ENCODE assay signal across 22 mouse cellular contexts in the genomic region with DNA sequence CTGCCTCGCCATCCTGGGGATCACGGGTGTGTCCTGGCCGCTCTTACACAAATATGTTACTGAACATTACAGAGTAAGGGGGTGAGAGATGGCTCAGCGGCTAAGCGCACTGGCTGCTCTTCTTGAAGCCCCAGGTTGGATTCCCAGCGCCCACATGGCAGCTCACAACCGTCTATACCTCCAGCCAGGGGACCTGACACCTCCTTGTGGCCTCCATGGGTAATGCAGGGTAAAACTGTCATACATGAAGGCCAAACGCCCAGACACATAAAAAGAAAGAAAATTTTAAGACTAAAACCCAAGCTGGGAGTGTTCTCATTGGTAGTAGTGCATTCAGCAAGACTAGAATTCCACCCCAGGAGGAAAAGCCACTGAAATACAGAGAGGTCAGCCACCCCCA. TPM values are rescaled to one million over a fixed set of nuclear protein-coding genes. Genes with fewer than 3 reads are reported as not detected.
DNase-seq lines count a peak whose midpoint lies in the region; ATAC-seq and TF ChIP-seq lines count a peak whose summit lies in the region.
"Had no signal": no experiment of that assay in that cellular context is flagged by ENCODE, and none has a peak within 500 bp of the region (broad histone marks: within the 10 kb centered on the region; RNA-seq: fewer than 3 reads in every experiment).

No protein-coding gene starts in this region.

- no peak for ATAC-seq in intestine, postnatal 0 days
- ATAC-seq in intestine, embryonic 16.5 days: no peak
- ATAC-seq in midbrain, embryonic 15.5 days (replicated peaks): no peak
- ATAC-seq: forebrain, embryonic 13.5 days; midbrain, embryonic 16.5 days had no signal

- no peak for DNase-seq in midbrain, embryonic 10.5 days (ENCODE audit: low spot score)
- DNase-seq in brain, embryonic 14.5 days (ENCODE audit: low read depth): no peak
- no peak for DNase-seq in gastrocnemius, postnatal 4 days (ENCODE audit: low spot score in 2 of 2)
- DNase-seq in retina, postnatal 1 day: no peak
- DNase-seq: adrenal gland, postnatal 14 days; cerebellum, adult 8-10 months; gastrocnemius, postnatal 25 days; heart, postnatal 36 days; kidney, postnatal 14 days; liver; lung, adult 2 months had no signal

- H3K9me3 ChIP-seq in intestine, postnatal 0 days (ENCODE audit: control insufficient read depth): no peaks in the 10 kb centered on the region
- 0 out of 2 replicates have a peak, but pooled peaks cover 5% of the 10 kb centered on the region for H3K9me3 ChIP-seq in intestine, embryonic 16.5 days (ENCODE audit: control insufficient read depth, low read length)
- H3K9me3 ChIP-seq in midbrain, embryonic 10.5 days (replicated peaks): peaks cover 15% of the 10 kb centered on the region
- H3K9me3 ChIP-seq in midbrain, embryonic 15.5 days: no peaks in the 10 kb centered on the region
- H3K9me3 ChIP-seq: embryonic facial prominence, embryonic 15.5 days; forebrain, embryonic 13.5 days; heart, embryonic 13.5 days; stomach, embryonic 15.5 days had no signal

- H3K9ac ChIP-seq in intestine, postnatal 0 days (ENCODE audit: low read depth, low read length): no peak overlapping the region
- H3K9ac ChIP-seq in intestine, embryonic 16.5 days (ENCODE audit: low read depth, low read length): no peak overlapping the region
- H3K9ac ChIP-seq in midbrain, embryonic 15.5 days: no peak overlapping the region
- H3K9ac ChIP-seq: embryonic facial prominence, embryonic 15.5 days; forebrain, embryonic 13.5 days; heart, embryonic 13.5 days; stomach, embryonic 15.5 days had no signal

- 0 out of 2 replicates have a peak, but pooled peaks cover 2% of the 10 kb centered on the region for H3K4me1 ChIP-seq in intestine, postnatal 0 days (replicated peaks; ENCODE audit: control insufficient read depth, insufficient read depth, low read length)
- H3K4me1 ChIP-seq in intestine, embryonic 16.5 days (ENCODE audit: control insufficient read depth, insufficient read depth, low read length): peaks cover 38% of the 10 kb centered on the region
- H3K4me1 ChIP-seq in midbrain, embryonic 10.5 days: peaks cover 56% of the 10 kb centered on the region
- H3K4me1 ChIP-seq in midbrain, embryonic 15.5 days: peaks cover 23% of the 10 kb centered on the region

- H3K27me3 ChIP-seq in intestine, postnatal 0 days (replicated peaks; ENCODE audit: control insufficient read depth, insufficient read depth, low read length): no peaks in the 10 kb centered on the region
- H3K27me3 ChIP-seq in intestine, embryonic 16.5 days (replicated peaks; ENCODE audit: control insufficient read depth, insufficient read depth, low read length): no peaks in the 10 kb centered on the region
- no peaks in the 10 kb centered on the region for H3K27me3 ChIP-seq in midbrain, embryonic 10.5 days (ENCODE audit: low read depth, poor library complexity, severe bottlenecking)
- no peaks in the 10 kb centered on the region for H3K27me3 ChIP-seq in midbrain, embryonic 15.5 days (replicated peaks)
- H3K27me3 ChIP-seq: embryonic facial prominence, embryonic 15.5 days; forebrain, embryonic 13.5 days; heart, embryonic 13.5 days; stomach, embryonic 15.5 days had no signal

- peak; percentile 37 for TF ChIP-seq CTCF in intestine, postnatal 0 days (IDR thresholded peaks at IDR 0.05; ENCODE audit: low read depth)
- peak; percentile 1; the same call in 1 of the 2 replicates for TF ChIP-seq CTCF in brain, embryonic 14.5 days (IDR thresholded peaks at IDR 0.05; ENCODE audit: borderline replicate concordance, extremely low read depth, insufficient read depth, insufficient read length)

- no peak for TF ChIP-seq POLR2A in brain, embryonic 14.5 days (IDR thresholded peaks at IDR 0.05; ENCODE audit: borderline replicate concordance, extremely low read depth, insufficient read depth, insufficient read length, poor library complexity, severe bottlenecking)

- H3K27ac ChIP-seq in intestine, postnatal 0 days (ENCODE audit: low read depth, low read length): no peak overlapping the region
- H3K27ac ChIP-seq in intestine, embryonic 16.5 days (ENCODE audit: low read length): no peak overlapping the region
- 0 out of 2 replicates have a peak overlapping the region, but pooled peaks have one; percentile 9 for H3K27ac ChIP-seq in midbrain, embryonic 10.5 days (replicated peaks)
- H3K27ac ChIP-seq in midbrain, embryonic 15.5 days: no peak overlapping the region
- H3K27ac ChIP-seq: embryonic facial prominence, embryonic 15.5 days; forebrain, embryonic 13.5 days; stomach, embryonic 15.5 days had no signal

- H3K4me2 ChIP-seq in intestine, postnatal 0 days (replicated peaks; ENCODE audit: low read depth): no peak overlapping the region
- H3K4me2 ChIP-seq in intestine, embryonic 16.5 days (ENCODE audit: low read depth, low read length): no peak overlapping the region
- no peak overlapping the region for H3K4me2 ChIP-seq in midbrain, embryonic 15.5 days
- H3K4me2 ChIP-seq: embryonic facial prominence, embryonic 15.5 days; forebrain, embryonic 13.5 days; heart, embryonic 13.5 days; stomach, embryonic 15.5 days had no signal

- no peaks in the 10 kb centered on the region for H3K36me3 ChIP-seq in intestine, postnatal 0 days (ENCODE audit: control insufficient read depth, insufficient read depth)
- 0 out of 2 replicates have a peak, but pooled peaks cover 2% of the 10 kb centered on the region for H3K36me3 ChIP-seq in intestine, embryonic 16.5 days (ENCODE audit: control insufficient read depth, insufficient read depth, low read length)
- H3K36me3 ChIP-seq in midbrain, embryonic 10.5 days: peaks cover 72% of the 10 kb centered on the region
- H3K36me3 ChIP-seq in midbrain, embryonic 15.5 days (replicated peaks): no peaks in the 10 kb centered on the region

- no peak overlapping the region for H3K4me3 ChIP-seq in intestine, postnatal 0 days (ENCODE audit: low read depth, low read length)
- no peak overlapping the region for H3K4me3 ChIP-seq in intestine, embryonic 16.5 days (ENCODE audit: low read length)
- H3K4me3 ChIP-seq in midbrain, embryonic 10.5 days: peak overlapping the region; percentile 20; the same call in 1 of the 2 replicates
- no peak overlapping the region for H3K4me3 ChIP-seq in midbrain, embryonic 15.5 days
- H3K4me3 ChIP-seq: embryonic facial prominence, embryonic 15.5 days; forebrain, embryonic 13.5 days; heart, embryonic 13.5 days; stomach, embryonic 15.5 days had no signal

- WGBS in intestine, postnatal 0 days: 93% methylated on average over 8 of the region's 8 CpGs
- WGBS in intestine, embryonic 16.5 days: 95% methylated on average over 8 of the region's 8 CpGs
- whole genome bisulfite sequencing in midbrain, embryonic 10.5 days: 92% methylated on average over 8 of the region's 8 CpGs
- 96% methylated on average over 8 of the region's 8 CpGs for WGBS in midbrain, embryonic 15.5 days

RNA-seq across cellular contexts. Expression of gene Igf2bp1, which starts 11.6 kb away (rescaled TPM):
- polyA plus RNA-seq in intestine, postnatal 0 days (2015; fragmentation: Nextera tagmentation; extraction: Ambion mirVana): 5.2 and 7.4 TPM in 2 replicates
- polyA plus RNA-seq in intestine, embryonic 16.5 days (2015; fragmentation: Nextera tagmentation; extraction: Ambion mirVana): 38.5 and 41.0 TPM in 2 replicates
- 176 and 190 TPM in 2 replicates for polyA plus RNA-seq in midbrain, embryonic 10.5 days (2016; fragmentation: Nextera tagmentation; extraction: Ambion mirVana)
- 14.6 and 15.7 TPM in 2 replicates for polyA plus RNA-seq in midbrain, embryonic 15.5 days (2015; fragmentation: Nextera tagmentation; extraction: Ambion mirVana)
- polyA plus RNA-seq in brain, embryonic 14.5 days (2012; rRNA removed): 11.9 and 13.4 TPM in 2 replicates
- 1 to 10 TPM; 6.9 to 7.0 TPM for total RNA-seq in gastrocnemius, postnatal 4 days (2021)
- total RNA-seq: gastrocnemius, postnatal 25 days; megakaryocyte progenitor cell, adult 5-6 weeks had no signal

RNA-seq across cellular contexts. Expression of gene Gip, which starts 30.2 kb away (rescaled TPM):
- polyA plus RNA-seq in intestine, postnatal 0 days (2015; fragmentation: Nextera tagmentation; extraction: Ambion mirVana): 142 and 149 TPM in 2 replicates
- polyA plus RNA-seq in intestine, embryonic 16.5 days (2015; fragmentation: Nextera tagmentation; extraction: Ambion mirVana): 19.9 and 21.5 TPM in 2 replicates
- not detected in 2 replicates for polyA plus RNA-seq in midbrain, embryonic 10.5 days (2016; fragmentation: Nextera tagmentation; extraction: Ambion mirVana)
- polyA plus RNA-seq in midbrain, embryonic 15.5 days (2015; fragmentation: Nextera tagmentation; extraction: Ambion mirVana): not detected in 2 replicates
- not detected in 2 replicates for polyA plus RNA-seq in brain, embryonic 14.5 days (2012; rRNA removed)
- total RNA-seq in gastrocnemius, postnatal 4 days (2021): not detected
- total RNA-seq: adrenal gland, postnatal 14 days; gastrocnemius, postnatal 25 days; heart, postnatal 36 days; megakaryocyte progenitor cell, adult 5-6 weeks had no signal
- polyA plus RNA-seq: C2C12; cortical plate, adult 2 months; embryonic facial prominence, embryonic 15.5 days; forebrain, embryonic 13.5 days; heart, embryonic 13.5 days; lung, adult 2 months; midbrain, embryonic 16.5 days had no signal

RNA-seq across cellular contexts. Expression of gene Snf8, which starts 40.5 kb away (rescaled TPM):
- 91.8 and 99.2 TPM in 2 replicates for polyA plus RNA-seq in intestine, postnatal 0 days (2015; fragmentation: Nextera tagmentation; extraction: Ambion mirVana)
- 94.3 and 97.8 TPM in 2 replicates for polyA plus RNA-seq in intestine, embryonic 16.5 days (2015; fragmentation: Nextera tagmentation; extraction: Ambion mirVana)
- polyA plus RNA-seq in midbrain, embryonic 10.5 days (2016; fragmentation: Nextera tagmentation; extraction: Ambion mirVana): 106 and 110 TPM in 2 replicates
- 137 TPM in 2 replicates for polyA plus RNA-seq in midbrain, embryonic 15.5 days (2015; fragmentation: Nextera tagmentation; extraction: Ambion mirVana)
- polyA plus RNA-seq in brain, embryonic 14.5 days (2012; rRNA removed): 52.7 and 60.8 TPM in 2 replicates
- total RNA-seq in gastrocnemius, postnatal 4 days (2021): 10 to 100 TPM; 38.6 to 41.5 TPM

Comparison
In these comparisons a context has a peak if more than half of its experiments do, and no peak if none do; other contexts are left out.
1. RNA of gene Gip, which starts 30.2 kb away (polyA plus RNA-seq): 142 to 149 TPM in intestine, postnatal 0 days and 19.9 to 21.5 TPM in intestine, embryonic 16.5 days; not detected in midbrain, embryonic 10.5 days, not detected in midbrain, embryonic 15.5 days and not detected in brain, embryonic 14.5 days; every median in the first group is over 10 times any median in the second.